Mouse (Mus musculus): ENCODE data around the gene Strn4.

DNA sequence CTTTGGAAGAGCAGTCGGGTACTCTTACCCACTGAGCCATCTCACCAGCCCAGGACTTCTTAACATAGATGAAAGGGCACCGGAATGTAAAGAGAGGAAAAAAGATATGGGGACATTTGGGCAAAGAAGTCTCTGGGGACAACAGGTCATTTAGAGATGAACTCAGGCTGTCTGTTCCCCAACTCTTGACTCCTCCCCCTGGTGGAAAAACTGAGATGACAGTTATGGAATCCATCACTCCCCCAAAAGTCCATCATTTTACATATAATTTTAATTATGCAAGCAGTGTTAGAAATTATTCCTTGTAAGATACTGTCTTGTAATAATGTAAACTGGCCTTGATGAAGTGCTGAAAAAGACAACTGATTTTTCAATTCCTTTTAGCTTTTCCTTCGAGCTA is 62.0 kb downstream of the Strn4 start:
- TF ChIP-seq ZNF384 (IDR thresholded peaks at IDR 0.05; ENCODE audit: low read depth, low read length) (no peak), POLR2A (IDR thresholded peaks at IDR 0.05; ENCODE audit: control insufficient read depth in 1 of 2, insufficient read depth in 1 of 2, low read depth in 1 of 2, low read length in 2 of 2, poor library complexity in 1 of 2) (no peak), GATA1 (IDR thresholded peaks at IDR 0.05; ENCODE audit: low read depth, low read length) (no peak), MXI1 (IDR thresholded peaks at IDR 0.05; ENCODE audit: low read depth, low read length) (no peak), CTCF (IDR thresholded peaks at IDR 0.05 in 2 of 3, conservative IDR thresholded peaks at IDR 0.05 in 1 of 3; ENCODE audit: control insufficient read depth in 1 of 3, insufficient read depth in 1 of 3, low read depth in 2 of 3, low read length in 3 of 3, poor library complexity in 1 of 3, severe bottlenecking in 1 of 3) (no peak; a peak in 1 of 6 replicates), HCFC1 (IDR thresholded peaks at IDR 0.05; ENCODE audit: low read depth, low read length) (no peak), USF1 (IDR thresholded peaks at IDR 0.05; ENCODE audit: low read depth, low read length) (no peak), POLR2AphosphoS2 (IDR thresholded peaks at IDR 0.05; ENCODE audit: low read length) (no peak), USF2 (IDR thresholded peaks at IDR 0.05; ENCODE audit: borderline replicate concordance in 1 of 2, insufficient read depth in 1 of 2, low read depth in 1 of 2, low read length in 2 of 2) (no peak), EP300 (IDR thresholded peaks at IDR 0.05; ENCODE audit: low read depth in 1 of 2, low read length in 2 of 2) (no peak), TBP (IDR thresholded peaks at IDR 0.05; ENCODE audit: low read depth, low read length) (no peak), MAX (IDR thresholded peaks at IDR 0.05; ENCODE audit: low read length) (no peak)
